Mouse (Mus musculus) frontal cortex, postnatal 10 days (tissue): Measurements from ENCODE around the gene Nlrp4b.
"Not testable (repeated sequence)": the region's sequence is repeated elsewhere in the genome, so short reads cannot be mapped to it uniquely, and the experiment has no call there.

Experiments used
- DNase-seq, 2 experiments: peaks; one replicate each; pipeline ENCODE4 v3.0.0; 2022; ENCODE audit warnings: low spot score in 2 of 2, mixed read lengths in 1 of 2

Gene Nlrp4b

GRCm38 (mm10) chr7:10687489-10687888 is at the start of gene Nlrp4b:
Gene Nlrp4b (plus strand): TSS chr7:10687789.
- DNase-seq: no peak

GRCm38 (mm10) chr7:10754264-10754663 is 66.7 kb downstream of the Nlrp4b start, which contains the start of gene Vmn1r71:
Gene Vmn1r71 (minus strand): TSS chr7:10754364.
- DNase-seq: no peak

GRCm38 (mm10) chr7:10757551-10757950 is 70.0 kb downstream of the Nlrp4b start:
- DNase-seq: not testable (repeated sequence)
